Mouse (Mus musculus) adrenal gland, postnatal 4 days (tissue): ENCODE measurements at regions not wholly inside any gene's neighbourhood (a gene's known extent, or its start where the extent isn't known, plus 50 kb on each side); places are given as distances from the start of the nearest gene placed in this dataset.

Experiments used
- DNase-seq, 2 experiments: peaks; one replicate each; pipeline ENCODE4 v3.0.0; 2021 to 2022; ENCODE audit warnings: low spot score in 2 of 2, mixed read lengths in 2 of 2

- no peak for DNase-seq
Observed at GRCm38 (mm10) chr4:110121447-110121846, 143.6 kb downstream of the Dmrta2 start.

DNA sequence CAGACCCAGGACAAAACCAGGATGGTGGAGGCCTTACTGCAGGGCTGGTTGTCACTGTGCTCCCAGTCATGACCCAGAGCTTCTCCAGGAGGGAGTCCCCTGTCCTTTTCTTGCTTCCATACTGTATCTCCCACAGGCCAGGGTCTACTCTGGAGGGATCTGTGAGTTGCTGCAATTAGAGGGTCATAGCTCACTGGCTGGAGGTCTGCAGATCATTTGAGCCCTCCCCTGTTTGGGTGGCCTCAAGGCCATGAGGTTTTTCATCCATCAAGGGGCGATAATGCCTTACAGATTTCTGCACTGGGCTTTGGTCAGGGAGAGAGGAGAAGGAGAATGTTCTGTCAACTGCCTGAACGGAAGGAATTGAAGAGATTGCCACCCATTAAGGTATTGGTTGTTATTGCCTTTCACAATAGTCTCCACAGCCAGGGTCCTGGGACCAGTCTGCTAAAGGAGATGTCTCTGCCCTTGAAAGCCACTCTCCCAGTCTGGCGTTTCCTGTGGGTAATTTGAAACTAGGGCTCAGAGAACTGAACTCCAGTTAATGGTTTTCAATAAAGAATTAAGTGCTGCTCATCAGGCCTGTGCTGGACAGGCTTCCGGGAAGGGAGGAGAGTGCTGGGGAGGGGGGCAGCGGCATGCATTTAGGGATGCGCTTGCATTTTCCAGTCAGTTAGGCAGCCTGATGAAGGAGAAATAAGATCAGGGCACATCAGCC, 147.4 kb downstream of the Dmrta2 start:
- DNase-seq: no peak

DNA sequence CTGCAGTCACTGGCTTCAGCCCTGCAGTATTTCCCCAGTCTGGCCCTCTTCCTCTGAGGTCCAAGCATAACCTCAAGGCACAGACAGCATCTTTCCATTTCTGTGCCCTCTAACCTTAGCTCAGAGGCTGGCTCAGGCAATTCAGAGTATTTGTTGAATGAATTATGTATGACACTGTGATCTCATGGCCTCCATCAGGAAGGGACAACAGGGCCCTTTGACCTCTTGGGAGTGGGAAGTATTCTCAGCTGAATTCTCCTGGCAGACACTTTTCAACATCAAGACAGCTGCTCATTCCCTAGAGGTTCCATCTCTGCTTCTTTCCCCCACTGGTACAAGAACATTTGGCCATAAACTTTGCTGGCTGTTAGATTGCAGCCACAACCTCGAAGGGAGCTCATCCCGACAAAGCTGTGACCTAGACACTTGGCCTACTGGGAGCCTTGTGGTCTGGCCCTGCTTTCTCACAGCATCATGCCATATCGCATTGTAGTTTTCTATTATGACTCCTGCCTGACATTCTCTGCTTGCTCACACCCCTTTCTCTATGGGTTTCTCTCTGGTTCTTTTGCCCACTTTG, 150.2 kb downstream of the Dmrta2 start:
- no peak for DNase-seq

DNA sequence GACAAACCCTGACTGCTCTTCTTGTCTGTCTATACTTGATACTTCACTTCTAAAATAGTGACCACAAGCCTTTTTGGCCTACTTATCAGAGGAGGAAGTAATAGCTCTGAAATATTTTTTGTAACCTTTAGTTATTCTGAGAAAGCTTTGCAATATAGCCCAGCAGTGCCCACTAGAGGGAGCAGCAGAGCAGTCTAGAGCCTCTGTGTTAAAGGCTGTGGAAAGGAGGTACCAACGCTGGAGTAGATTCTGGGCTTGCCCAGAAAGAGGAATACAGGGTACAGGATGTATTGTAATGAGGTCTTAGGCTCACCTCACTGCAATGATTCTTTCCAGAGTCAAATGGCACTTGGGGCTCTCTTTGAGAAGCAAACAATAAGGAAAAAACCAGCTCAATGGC, 151.1 kb downstream of the Dmrta2 start:
- no peak for DNase-seq

- no peak for DNase-seq
Observed at GRCm38 (mm10) chr4:110129518-110129917, 151.7 kb downstream of the Dmrta2 start.

- DNase-seq: no peak
Observed at GRCm38 (mm10) chr4:110132061-110132460, 154.2 kb downstream of the Dmrta2 start.

DNA sequence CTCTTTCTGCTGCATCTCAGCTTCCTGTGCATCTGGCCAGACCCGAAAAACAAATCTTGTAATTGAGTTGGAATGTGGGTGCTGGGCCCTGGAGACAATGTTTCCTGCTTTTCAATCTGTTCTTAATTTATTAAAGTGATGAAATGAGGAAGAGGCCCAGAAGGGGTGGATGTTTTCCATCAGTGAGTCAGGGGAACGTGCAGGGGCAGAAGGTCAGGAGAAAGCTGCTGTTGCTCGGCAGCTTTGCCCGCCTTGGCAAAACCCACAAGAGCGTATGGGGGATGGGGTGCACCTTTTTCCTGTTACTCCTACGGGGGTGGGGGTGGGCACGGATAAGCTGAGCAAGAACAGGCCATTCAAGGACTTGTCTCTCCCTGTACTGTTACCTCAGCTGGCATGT, 156.2 kb downstream of the Dmrta2 start:
- DNase-seq: no peak

DNA sequence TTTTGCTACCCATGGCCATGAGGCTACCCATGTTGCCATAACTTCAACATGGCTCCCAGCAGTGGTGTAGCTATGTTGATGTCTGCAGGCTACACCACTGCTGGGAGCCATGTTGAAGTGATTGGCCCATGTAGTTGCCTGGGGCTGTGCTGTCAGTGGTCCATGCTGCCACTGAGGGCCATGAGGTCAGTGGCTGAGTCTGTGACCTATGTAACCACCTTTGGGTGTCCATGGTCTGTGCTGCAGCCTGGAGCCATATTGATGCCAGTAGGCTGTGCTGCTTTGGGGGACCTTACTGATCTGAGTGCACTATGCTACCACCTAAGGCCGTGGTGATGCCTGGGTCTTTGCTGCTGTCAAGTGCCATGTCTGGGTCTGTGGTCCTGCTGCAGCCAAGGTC, 167.4 kb downstream of the Dmrta2 start:
- no peak for DNase-seq

GRCm38 (mm10) chr4:110152103-110152946, 174.5 kb downstream of the Dmrta2 start:
- DNase-seq: no peak
